Mouse (Mus musculus) cortical plate, adult 2 months (tissue): ENCODE results near the gene Gm47985.

Experiments used
- CTCF ChIP-seq: fragments of 200-500 bp; IDR thresholded peaks from 2 replicates; pipeline ENCODE4 v1.5.1; 2011; ENCODE audit warnings: mild to moderate bottlenecking, control low read depth, low read length; ENCODE audit not compliant: insufficient read depth; ENCODE audit errors: extremely low read depth
- POLR2A ChIP-seq: fragments of 200-500 bp; IDR thresholded peaks from 2 replicates; pipeline ENCODE4 v1.6.1; 2011; ENCODE audit warnings: mild to moderate bottlenecking, low read length, control low read depth; ENCODE audit not compliant: insufficient read depth; ENCODE audit errors: extremely low read depth

DNA sequence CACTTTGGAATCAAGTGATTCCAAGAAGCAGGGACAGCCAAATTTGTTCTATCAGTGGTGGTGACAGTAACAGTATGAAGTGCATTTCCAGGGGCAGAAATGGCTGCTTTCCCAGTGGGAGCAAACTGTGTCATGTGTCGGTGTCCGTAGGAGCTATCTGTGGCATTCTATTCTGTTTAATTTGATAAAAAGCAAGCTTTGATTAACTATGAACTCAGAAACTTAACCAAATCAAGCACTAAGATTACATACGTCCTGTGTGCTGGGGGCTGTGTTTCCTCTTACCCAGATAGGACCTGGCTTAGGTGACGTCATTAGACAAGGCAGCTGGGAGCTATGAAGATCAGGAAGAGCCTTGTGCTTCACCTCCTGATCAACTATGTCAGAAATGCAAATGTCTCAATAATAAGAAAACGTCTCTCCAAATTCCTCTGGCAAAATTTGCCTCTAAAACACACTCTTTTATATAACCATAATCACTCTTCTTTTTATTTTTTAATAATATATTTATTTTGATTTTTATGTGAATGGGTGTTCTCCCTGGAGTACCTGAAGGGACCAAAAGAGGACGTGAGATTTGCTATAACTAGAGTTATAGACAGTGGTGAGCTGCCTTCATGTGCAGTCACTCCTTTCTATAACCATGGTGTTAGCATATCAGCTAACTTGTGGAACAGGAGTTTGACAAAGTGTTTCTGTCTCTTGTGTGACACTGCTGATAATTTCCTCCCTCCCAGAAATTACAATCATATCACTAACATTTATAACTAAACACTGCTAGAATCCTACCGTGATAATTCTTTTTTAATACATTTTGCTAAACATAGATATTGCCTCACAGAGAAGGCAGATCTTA is 25.3 kb upstream of the Gm47985 start:
- TF ChIP-seq CTCF = no peak
- no peak for TF ChIP-seq POLR2A
